Mouse (Mus musculus): ENCODE measurements around the gene Olfr715.
"Not testable (repeated sequence)": the region's sequence is repeated elsewhere in the genome, so short reads cannot be mapped to it uniquely, and the experiment has no call there.

Gene Olfr715

GRCm38 (mm10) chr7:107130983-107131382 is at the start of gene Olfr715:
Gene Olfr715, minus strand, starts transcription at chr7:107131083.
- not testable (repeated sequence) for DNase-seq (ENCODE audit: extremely low spot score)

GRCm38 (mm10) chr7:107180406-107180805 is 49.5 kb upstream of the Olfr715 start:
- peak; percentile 1 for DNase-seq (ENCODE audit: extremely low spot score)

- no peak for DNase-seq (ENCODE audit: extremely low spot score)
Measured at GRCm38 (mm10) chr7:107166690-107167089, 35.8 kb upstream of the Olfr715 start, which contains the start of gene Nlrp14. Gene Nlrp14, plus strand, starts transcription at chr7:107166990.

GRCm38 (mm10) chr7:107138027-107138426 is 7.1 kb upstream of the Olfr715 start, which contains the start of gene Olfr716:
Gene Olfr716, plus strand, starts transcription at chr7:107138327.
- DNase-seq (ENCODE audit: extremely low spot score): not testable (repeated sequence)

- DNase-seq (ENCODE audit: extremely low spot score): not testable (repeated sequence)
Measured at GRCm38 (mm10) chr7:107110269-107110668, 20.6 kb downstream of the Olfr715 start, which contains the start of gene Olfr715b. Gene Olfr715b, minus strand, starts transcription at chr7:107110369.

- no peak for DNase-seq (ENCODE audit: extremely low spot score)
Measured at GRCm38 (mm10) chr7:107092920-107093319, 38.0 kb downstream of the Olfr715 start, which contains the start of gene Olfr17. Gene Olfr17, plus strand, starts transcription at chr7:107093220.
